Mouse (Mus musculus): ENCODE measurements around the gene Slc22a20.

GRCm38 (mm10) chr19:5980477-5980876 lies 5.5 kb downstream of the Slc22a20 start:
- TF ChIP-seq CTCF (IDR thresholded peaks at IDR 0.05; ENCODE audit: low read depth) (no peak), EP300 (optimal IDR thresholded peaks at IDR 0.05) (no peak)

Measured in stomach, postnatal 0 days (tissue).